Mouse (Mus musculus) kidney, embryonic 16.5 days (tissue): ENCODE results near the gene Plekha7. TPM values are rescaled to one million over a fixed set of nuclear protein-coding genes. Genes with fewer than 3 reads are reported as not detected.

Experiments
- ATAC-seq: fragments of 200-750 bp; cut with Nextera tagmentation; 2 replicates; pipeline ENCODE4 v1.8.0; 2017; ENCODE audit warnings: moderate TSS enrichment; ENCODE audit not compliant: low FRiP score, low TSS enrichment
- H3K27ac ChIP-seq: fragments of 300-500 bp; sonication (generic); 2 replicates; pipeline ENCODE4 v1.5.1; 2014; ENCODE audit warnings: low read length
- H3K27me3 ChIP-seq: fragments of 300-500 bp; sonication (generic); 2 replicates; pipeline ENCODE4 v1.6.1; 2014; ENCODE audit warnings: low read length, control low read depth, mixed read lengths; ENCODE audit not compliant: insufficient read depth
- H3K36me3 ChIP-seq: fragments of 300-500 bp; sonication (generic); 2 replicates; pipeline ENCODE4 v1.6.1; 2014; ENCODE audit warnings: low read length, control low read depth, mixed read lengths; ENCODE audit not compliant: insufficient read depth
- H3K4me1 ChIP-seq: fragments of 300-500 bp; sonication (generic); 2 replicates; pipeline ENCODE4 v1.6.1; 2014; ENCODE audit warnings: low read length, control low read depth, mixed read lengths; ENCODE audit not compliant: insufficient read depth
- H3K4me2 ChIP-seq: fragments of 300-500 bp; sonication (generic); replicated peaks from 2 replicates; pipeline ENCODE4 v1.6.1; 2014; ENCODE audit warnings: low read depth, low read length
- H3K4me3 ChIP-seq: fragments of 300-500 bp; sonication (generic); 2 replicates; pipeline ENCODE4 v1.5.1; 2014; ENCODE audit warnings: mild to moderate bottlenecking, low read length
- H3K9ac ChIP-seq: fragments of 300-500 bp; sonication (generic); replicated peaks from 2 replicates; pipeline ENCODE4 v1.6.1; 2014; ENCODE audit warnings: low read length
- H3K9me3 ChIP-seq: fragments of 300-500 bp; sonication (generic); 2 replicates; pipeline ENCODE4 v1.6.1; 2016; ENCODE audit warnings: low read length, control low read depth
- WGBS: fragments of 180-500 bp; shearing (Covaris S2); extraction: QIAGEN DNeasy Blood & Tissue Kit; methylation state at CpG from one replicate; pipeline ENCODE4 v1.1.7; 2014; 5-methylcytosine and 5-hydroxymethylcytosine counted together
- polyA plus RNA-seq: library from polyadenylated mRNA; unstranded; fragments of >200 nt; fragmentation: Nextera tagmentation; extraction: Ambion mirVana; gene quantifications from 2 replicates; pipeline ENCODE4 v1.2.1, GENCODE M21; 2015

The Plekha7 gene
- polyA plus RNA-seq, 1 experiment from 2014 or later, result 13.1 TPM

GRCm38 (mm10) chr7:116236608-116237007, 71.6 kb downstream of the Plekha7 start:
- Histone ChIP-seq H3K27me3 (peaks cover 19% of the 10 kb centered on the region), H3K4me1 (peaks cover 43% of the 10 kb centered on the region), H3K36me3 (no peaks in the 10 kb centered on the region), H3K27ac (no peak overlapping the region), H3K9me3 (no peaks in the 10 kb centered on the region), H3K9ac (0 out of 2 replicates have a peak overlapping the region, but pooled peaks have one; percentile 56), H3K4me3 (peak overlapping the region; percentile 49), H3K4me2 (peak overlapping the region; percentile 94)
- ATAC-seq, result no peak
- 52% methylated on average over 8 of the region's 8 CpGs for WGBS

- no peak for ATAC-seq
- no peaks in the 10 kb centered on the region for H3K9me3 ChIP-seq
- H3K4me1 ChIP-seq, result peaks cover 32% of the 10 kb centered on the region
- no peak overlapping the region for H3K27ac ChIP-seq
- H3K36me3 ChIP-seq, result no peaks in the 10 kb centered on the region
- WGBS, result 50% methylated on average over 7 of the region's 7 CpGs
- no peak overlapping the region for H3K4me3 ChIP-seq
- H3K27me3 ChIP-seq, result peaks cover 19% of the 10 kb centered on the region
- no peak overlapping the region for H3K9ac ChIP-seq
- H3K4me2 ChIP-seq, result no peak overlapping the region
Observed at GRCm38 (mm10) chr7:116234287-116234806, 73.8 kb downstream of the Plekha7 start.

- no peaks in the 10 kb centered on the region for H3K27me3 ChIP-seq
- H3K36me3 ChIP-seq, result no peaks in the 10 kb centered on the region
- H3K9me3 ChIP-seq, result no peaks in the 10 kb centered on the region
- H3K9ac ChIP-seq, result no peak overlapping the region
- H3K27ac ChIP-seq, result no peak overlapping the region
- peaks cover 11% of the 10 kb centered on the region for H3K4me1 ChIP-seq
- no peak overlapping the region for H3K4me2 ChIP-seq
- no peak overlapping the region for H3K4me3 ChIP-seq
- WGBS, result 76% methylated on average over 11 of the region's 11 CpGs
- no peak for ATAC-seq
Observed at GRCm38 (mm10) chr7:116230811-116231609, 77.2 kb downstream of the Plekha7 start.

- WGBS, result 70% methylated on average over 7 of the region's 7 CpGs
- H3K4me3 ChIP-seq, result no peak overlapping the region
- H3K27ac ChIP-seq, result no peak overlapping the region
- H3K4me2 ChIP-seq, result no peak overlapping the region
- H3K36me3 ChIP-seq, result no peaks in the 10 kb centered on the region
- no peak overlapping the region for H3K9ac ChIP-seq
- H3K27me3 ChIP-seq, result no peaks in the 10 kb centered on the region
- no peak for ATAC-seq
- H3K4me1 ChIP-seq, result peaks cover 10% of the 10 kb centered on the region
- no peaks in the 10 kb centered on the region for H3K9me3 ChIP-seq
Observed at GRCm38 (mm10) chr7:116226877-116227282, 81.3 kb downstream of the Plekha7 start.

GRCm38 (mm10) chr7:116226316-116226715, 81.9 kb downstream of the Plekha7 start:
- no peak for ATAC-seq
- peaks cover 14% of the 10 kb centered on the region for H3K4me1 ChIP-seq

GRCm38 (mm10) chr7:116224543-116224942, 83.6 kb downstream of the Plekha7 start:
- Histone ChIP-seq H3K27me3 (no peaks in the 10 kb centered on the region), H3K36me3 (no peaks in the 10 kb centered on the region), H3K4me1 (peaks cover 14% of the 10 kb centered on the region), H3K27ac (no peak overlapping the region), H3K4me2 (no peak overlapping the region), H3K4me3 (no peak overlapping the region), H3K9ac (no peak overlapping the region), H3K9me3 (no peaks in the 10 kb centered on the region)
- ATAC-seq, result no peak
- 78% methylated on average over 2 of the region's 2 CpGs for WGBS

More at GRCm38 (mm10) chr7:116226316-116226715, 81.9 kb downstream of the Plekha7 start:
- H3K4me3 ChIP-seq, result no peak overlapping the region
- H3K27me3 ChIP-seq, result no peaks in the 10 kb centered on the region
- no peaks in the 10 kb centered on the region for H3K36me3 ChIP-seq
- H3K9me3 ChIP-seq, result no peaks in the 10 kb centered on the region
- no peak overlapping the region for H3K9ac ChIP-seq
- no peak overlapping the region for H3K27ac ChIP-seq
- no peak overlapping the region for H3K4me2 ChIP-seq
- 84% methylated on average over 6 of the region's 6 CpGs for WGBS

- 63% methylated on average over 14 of the region's 14 CpGs for WGBS
- Histone ChIP-seq H3K9me3 (no peaks in the 10 kb centered on the region), H3K9ac (no peak overlapping the region), H3K4me2 (no peak overlapping the region), H3K4me1 (peaks cover 14% of the 10 kb centered on the region), H3K27me3 (no peaks in the 10 kb centered on the region), H3K36me3 (no peaks in the 10 kb centered on the region), H3K4me3 (no peak overlapping the region), H3K27ac (no peak overlapping the region)
- no peak for ATAC-seq
Observed at GRCm38 (mm10) chr7:116223010-116223783, 85.0 kb downstream of the Plekha7 start.

GRCm38 (mm10) chr7:116222288-116223009, 85.7 kb downstream of the Plekha7 start:
- H3K4me2 ChIP-seq, result no peak overlapping the region
- H3K4me1 ChIP-seq, result peaks cover 14% of the 10 kb centered on the region
- H3K27me3 ChIP-seq, result no peaks in the 10 kb centered on the region
- 56% methylated on average over 8 of the region's 8 CpGs for WGBS
- H3K9ac ChIP-seq, result no peak overlapping the region
- no peaks in the 10 kb centered on the region for H3K9me3 ChIP-seq
- no peak overlapping the region for H3K4me3 ChIP-seq
- no peak for ATAC-seq
- H3K27ac ChIP-seq, result no peak overlapping the region
- no peaks in the 10 kb centered on the region for H3K36me3 ChIP-seq

GRCm38 (mm10) chr7:116221883-116222282, 86.3 kb downstream of the Plekha7 start:
- H3K4me2 ChIP-seq, result no peak overlapping the region
- H3K27me3 ChIP-seq, result no peaks in the 10 kb centered on the region
- H3K4me1 ChIP-seq, result peaks cover 14% of the 10 kb centered on the region
- ATAC-seq, result peak; percentile 49; the same call in 1 of the 2 replicates
- 24% methylated on average over 7 of the region's 7 CpGs for WGBS
- no peak overlapping the region for H3K9ac ChIP-seq
- no peak overlapping the region for H3K27ac ChIP-seq
- no peak overlapping the region for H3K4me3 ChIP-seq
- no peaks in the 10 kb centered on the region for H3K9me3 ChIP-seq
- H3K36me3 ChIP-seq, result no peaks in the 10 kb centered on the region
